Mouse (Mus musculus): ENCODE results near the gene Pitx1. TPM values are rescaled to one million over a fixed set of nuclear protein-coding genes. Genes with fewer than 3 reads are reported as not detected.

Gene Pitx1
- polyA plus RNA-seq, 1 experiment from 2014 or later: 3.2 TPM

DNA sequence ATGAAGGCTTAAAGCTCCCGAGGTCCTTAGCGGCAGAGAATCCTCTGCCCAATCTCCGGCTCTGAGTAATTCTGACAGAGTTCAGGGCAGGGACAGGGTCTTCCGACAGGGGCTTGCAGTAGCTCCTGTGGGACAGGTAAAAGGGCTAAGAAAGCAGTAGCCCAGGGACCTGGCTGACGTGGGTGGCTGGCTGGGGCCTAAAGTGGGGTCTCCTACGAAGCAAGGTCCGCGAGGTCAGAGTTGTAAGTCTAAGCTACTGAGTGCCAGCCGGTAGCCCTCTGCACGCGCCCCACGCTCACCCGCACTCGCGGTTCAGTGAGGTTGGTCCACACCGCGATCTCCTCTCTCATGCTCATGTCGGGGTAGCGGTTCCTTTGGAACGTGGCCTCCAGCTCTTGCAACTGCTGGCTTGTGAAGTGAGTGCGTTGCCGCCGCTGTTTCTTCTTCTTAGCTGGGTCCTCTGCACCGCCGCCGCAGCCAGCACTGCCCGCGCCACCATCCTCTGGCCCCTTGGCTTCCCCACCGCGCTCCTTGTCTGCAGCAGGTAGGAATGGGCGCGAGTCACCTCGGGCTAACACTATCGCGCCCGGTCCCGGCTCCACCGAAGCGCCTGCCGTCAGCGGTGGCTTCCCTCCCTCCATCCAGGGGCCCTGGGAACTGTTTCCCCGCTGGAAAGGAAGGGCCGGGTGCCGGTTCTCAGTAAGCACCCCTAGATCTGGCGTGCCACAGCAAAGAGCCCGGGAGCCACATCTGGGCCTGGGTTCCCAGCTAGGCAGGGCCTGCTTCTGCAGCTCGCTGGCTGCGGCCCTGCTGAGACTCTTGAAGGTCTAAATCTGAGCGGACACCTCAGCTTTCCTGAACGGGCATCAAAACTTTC is 7.6 kb downstream of the Pitx1 start:
- DNase-seq (peak; percentile 38), ATAC-seq (ENCODE audit: low FRiP score, low TSS enrichment) (no peak)
- H3K9me3 ChIP-seq (ENCODE audit: control insufficient read depth, low read length): no peaks in the 10 kb centered on the region
- H3K4me3 ChIP-seq (replicated peaks; ENCODE audit: low read depth, low read length): no peak overlapping the region
- no peak overlapping the region for H3K9ac ChIP-seq (replicated peaks; ENCODE audit: low read length)
- H3K4me2 ChIP-seq (ENCODE audit: low read length): no peak overlapping the region
- H3K36me3 ChIP-seq (ENCODE audit: control insufficient read depth, insufficient read depth, low read length): no peaks in the 10 kb centered on the region
- peaks cover 91% of the 10 kb centered on the region for H3K27me3 ChIP-seq (ENCODE audit: control insufficient read depth, insufficient read depth, low read length)
- WGBS: under 1% methylated on average over 50 of the region's 50 CpGs
- 0 out of 2 replicates have a peak, but pooled peaks cover 2% of the 10 kb centered on the region for H3K4me1 ChIP-seq (ENCODE audit: control insufficient read depth, insufficient read depth, low read length)
- H3K27ac ChIP-seq (replicated peaks; ENCODE audit: low read depth, low read length): no peak overlapping the region

- whole genome bisulfite sequencing: 1% methylated on average over 6 of the region's 6 CpGs
- no peak overlapping the region for H3K9ac ChIP-seq (replicated peaks; ENCODE audit: low read length)
- H3K4me2 ChIP-seq (ENCODE audit: low read length): no peak overlapping the region
- H3K4me3 ChIP-seq (replicated peaks; ENCODE audit: low read depth, low read length): no peak overlapping the region
- H3K4me1 ChIP-seq (ENCODE audit: control insufficient read depth, insufficient read depth, low read length): 0 out of 2 replicates have a peak, but pooled peaks cover 2% of the 10 kb centered on the region
- ATAC-seq (ENCODE audit: low FRiP score, low TSS enrichment): no peak
- H3K27ac ChIP-seq (replicated peaks; ENCODE audit: low read depth, low read length): no peak overlapping the region
- DNase-seq: peak; percentile 34
- H3K9me3 ChIP-seq (ENCODE audit: control insufficient read depth, low read length): no peaks in the 10 kb centered on the region
- H3K27me3 ChIP-seq (ENCODE audit: control insufficient read depth, insufficient read depth, low read length): peaks cover 91% of the 10 kb centered on the region
- H3K36me3 ChIP-seq (ENCODE audit: control insufficient read depth, insufficient read depth, low read length): no peaks in the 10 kb centered on the region
Measured at GRCm38 (mm10) chr13:55827679-55828140, 8.3 kb downstream of the Pitx1 start.

GRCm38 (mm10) chr13:55826796-55827678 is 9.0 kb downstream of the Pitx1 start:
- no peaks in the 10 kb centered on the region for H3K36me3 ChIP-seq (ENCODE audit: control insufficient read depth, insufficient read depth, low read length)
- H3K4me1 ChIP-seq (ENCODE audit: control insufficient read depth, insufficient read depth, low read length): 0 out of 2 replicates have a peak, but pooled peaks cover 2% of the 10 kb centered on the region
- ATAC-seq (ENCODE audit: low FRiP score, low TSS enrichment) (no peak), DNase-seq (peak; percentile 60)
- H3K9me3 ChIP-seq (ENCODE audit: control insufficient read depth, low read length): no peaks in the 10 kb centered on the region
- H3K4me3 ChIP-seq (replicated peaks; ENCODE audit: low read depth, low read length): no peak overlapping the region
- no peak overlapping the region for H3K4me2 ChIP-seq (ENCODE audit: low read length)
- H3K9ac ChIP-seq (replicated peaks; ENCODE audit: low read length): no peak overlapping the region
- H3K27ac ChIP-seq (replicated peaks; ENCODE audit: low read depth, low read length): no peak overlapping the region
- 3% methylated on average over 13 of the region's 13 CpGs for WGBS
- H3K27me3 ChIP-seq (ENCODE audit: control insufficient read depth, insufficient read depth, low read length): peaks cover 90% of the 10 kb centered on the region

GRCm38 (mm10) chr13:55826008-55826671 is 9.9 kb downstream of the Pitx1 start:
- H3K9me3 ChIP-seq (ENCODE audit: control insufficient read depth, low read length): no peaks in the 10 kb centered on the region
- H3K4me2 ChIP-seq (ENCODE audit: low read length): no peak overlapping the region
- no peak overlapping the region for H3K9ac ChIP-seq (replicated peaks; ENCODE audit: low read length)
- H3K27ac ChIP-seq (replicated peaks; ENCODE audit: low read depth, low read length): no peak overlapping the region
- peak; percentile 46 for DNase-seq
- H3K4me3 ChIP-seq (replicated peaks; ENCODE audit: low read depth, low read length): no peak overlapping the region
- under 1% methylated on average over 56 of the region's 56 CpGs for WGBS
- H3K4me1 ChIP-seq (ENCODE audit: control insufficient read depth, insufficient read depth, low read length): 0 out of 2 replicates have a peak, but pooled peaks cover 1% of the 10 kb centered on the region
- no peak; the same call in 1 of the 2 replicates for ATAC-seq (ENCODE audit: low FRiP score, low TSS enrichment)
- no peaks in the 10 kb centered on the region for H3K36me3 ChIP-seq (ENCODE audit: control insufficient read depth, insufficient read depth, low read length)
- peaks cover 90% of the 10 kb centered on the region for H3K27me3 ChIP-seq (ENCODE audit: control insufficient read depth, insufficient read depth, low read length)

DNA sequence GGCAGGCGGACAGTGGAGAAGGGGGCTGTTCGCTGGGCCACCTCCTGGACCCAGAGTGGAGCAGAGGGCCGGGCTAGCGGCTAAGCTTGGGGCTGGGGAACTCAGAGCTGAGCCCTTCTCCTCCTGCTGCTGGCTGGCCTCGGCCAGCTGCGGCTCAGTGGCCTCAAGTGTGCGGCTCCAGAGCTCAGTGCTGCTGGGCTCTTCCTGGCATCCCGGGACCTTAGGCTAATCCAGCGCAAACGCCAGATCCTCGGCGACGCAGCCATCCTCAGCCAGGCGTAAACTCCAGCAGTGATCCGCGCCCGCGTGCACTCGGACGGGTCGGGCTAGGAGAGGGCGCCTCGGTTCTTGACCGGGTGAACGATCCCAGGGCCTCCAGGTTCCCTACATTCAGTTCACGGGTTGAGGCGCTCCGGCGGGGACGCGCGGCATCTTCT is 10.7 kb downstream of the Pitx1 start:
- Histone ChIP-seq H3K4me2 (ENCODE audit: low read length) (no peak overlapping the region), H3K4me1 (ENCODE audit: control insufficient read depth, insufficient read depth, low read length) (no peaks in the 10 kb centered on the region), H3K9me3 (ENCODE audit: control insufficient read depth, low read length) (no peaks in the 10 kb centered on the region), H3K36me3 (ENCODE audit: control insufficient read depth, insufficient read depth, low read length) (no peaks in the 10 kb centered on the region), H3K9ac (replicated peaks; ENCODE audit: low read length) (no peak overlapping the region), H3K4me3 (replicated peaks; ENCODE audit: low read depth, low read length) (no peak overlapping the region), H3K27ac (replicated peaks; ENCODE audit: low read depth, low read length) (no peak overlapping the region), H3K27me3 (ENCODE audit: control insufficient read depth, insufficient read depth, low read length) (peaks cover 86% of the 10 kb centered on the region)
- under 1% methylated on average over 32 of the region's 32 CpGs for WGBS
- no peak for ATAC-seq (ENCODE audit: low FRiP score, low TSS enrichment)
- DNase-seq: peak; percentile 59

GRCm38 (mm10) chr13:55824151-55824945 is 11.6 kb downstream of the Pitx1 start:
- Histone ChIP-seq H3K4me1 (ENCODE audit: control insufficient read depth, insufficient read depth, low read length) (no peaks in the 10 kb centered on the region), H3K4me3 (replicated peaks; ENCODE audit: low read depth, low read length) (no peak overlapping the region), H3K27ac (replicated peaks; ENCODE audit: low read depth, low read length) (no peak overlapping the region), H3K36me3 (ENCODE audit: control insufficient read depth, insufficient read depth, low read length) (no peaks in the 10 kb centered on the region), H3K9me3 (ENCODE audit: control insufficient read depth, low read length) (no peaks in the 10 kb centered on the region), H3K9ac (replicated peaks; ENCODE audit: low read length) (no peak overlapping the region), H3K4me2 (ENCODE audit: low read length) (no peak overlapping the region), H3K27me3 (ENCODE audit: control insufficient read depth, insufficient read depth, low read length) (peaks cover 78% of the 10 kb centered on the region)
- no peak for ATAC-seq (ENCODE audit: low FRiP score, low TSS enrichment)
- 12% methylated on average over 10 of the region's 10 CpGs for WGBS
- no peak for DNase-seq

DNA sequence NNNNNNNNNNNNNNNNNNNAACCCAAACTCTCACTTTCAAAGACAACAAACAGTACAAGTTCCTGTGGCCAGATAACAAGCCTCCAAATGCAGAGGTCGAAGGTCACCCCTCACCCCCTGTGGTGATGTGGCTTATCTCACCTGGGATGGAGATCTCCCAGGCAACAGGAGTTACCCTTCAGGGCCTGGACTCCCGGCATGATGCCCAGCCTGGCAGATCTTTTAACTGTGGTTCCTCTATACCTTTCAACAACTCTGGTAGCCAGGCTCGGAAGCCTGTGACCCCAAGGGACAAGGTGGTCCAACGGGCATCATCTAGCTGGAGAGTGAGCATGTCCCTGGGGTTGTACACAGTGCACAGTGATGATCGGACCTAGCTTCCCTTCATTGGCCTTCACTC is 13.5 kb downstream of the Pitx1 start:
- Histone ChIP-seq H3K9me3 (ENCODE audit: control insufficient read depth, low read length) (no peaks in the 10 kb centered on the region), H3K4me2 (ENCODE audit: low read length) (no peak overlapping the region), H3K36me3 (ENCODE audit: control insufficient read depth, insufficient read depth, low read length) (no peaks in the 10 kb centered on the region), H3K9ac (replicated peaks; ENCODE audit: low read length) (no peak overlapping the region), H3K27me3 (ENCODE audit: control insufficient read depth, insufficient read depth, low read length) (peaks cover 59% of the 10 kb centered on the region), H3K27ac (replicated peaks; ENCODE audit: low read depth, low read length) (no peak overlapping the region), H3K4me1 (ENCODE audit: control insufficient read depth, insufficient read depth, low read length) (no peaks in the 10 kb centered on the region), H3K4me3 (replicated peaks; ENCODE audit: low read depth, low read length) (no peak overlapping the region)
- DNase-seq: no peak
- 61% methylated on average over 5 of the region's 5 CpGs for WGBS
- ATAC-seq (ENCODE audit: low FRiP score, low TSS enrichment): no peak

Measured in midbrain, embryonic 14.5 days (tissue).